Mouse (Mus musculus): Measurements from ENCODE around the gene Pbx1.

The Pbx1 gene

DNA sequence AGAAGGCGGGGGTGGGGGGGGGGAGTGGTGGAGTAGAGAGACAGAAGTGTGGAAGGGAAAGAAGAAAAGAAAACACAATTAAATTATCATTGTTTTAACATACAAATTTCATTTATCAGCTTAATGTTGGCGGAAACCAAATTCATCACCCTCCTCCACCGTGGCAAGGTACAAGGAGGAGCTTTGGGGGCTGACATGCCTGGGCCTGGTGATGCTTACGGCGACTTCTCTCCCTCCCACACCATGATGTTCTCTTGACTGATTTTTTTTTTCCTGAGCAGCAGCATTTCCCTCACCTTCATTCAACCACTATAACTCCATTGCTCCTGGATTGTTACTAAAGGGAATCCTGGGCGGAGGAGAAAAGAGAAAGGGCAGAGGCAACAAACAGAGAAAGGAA is 89.8 kb downstream of the Pbx1 start:
- no peak for DNase-seq (ENCODE audit: low spot score)

DNA sequence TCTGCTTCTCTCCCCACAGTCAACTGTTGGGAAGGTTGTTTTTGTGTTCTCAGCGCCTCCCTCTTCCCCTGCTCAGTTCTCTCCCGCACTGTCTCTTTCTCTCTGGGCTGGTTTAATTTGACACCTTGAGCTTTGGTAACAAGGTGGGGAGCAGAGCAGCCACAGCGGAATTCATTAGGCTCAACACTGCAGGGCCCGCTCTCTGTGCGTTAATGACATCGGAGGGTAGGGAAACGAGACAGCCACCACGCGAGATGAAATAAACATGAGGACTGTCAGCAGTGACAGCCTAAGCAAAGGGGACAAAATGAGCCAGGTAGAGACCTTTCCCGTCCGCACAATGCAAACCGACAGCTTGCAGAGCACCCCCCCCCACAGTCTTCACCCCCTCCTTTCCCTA is 90.2 kb downstream of the Pbx1 start:
- no peak for DNase-seq (ENCODE audit: low spot score)

DNA sequence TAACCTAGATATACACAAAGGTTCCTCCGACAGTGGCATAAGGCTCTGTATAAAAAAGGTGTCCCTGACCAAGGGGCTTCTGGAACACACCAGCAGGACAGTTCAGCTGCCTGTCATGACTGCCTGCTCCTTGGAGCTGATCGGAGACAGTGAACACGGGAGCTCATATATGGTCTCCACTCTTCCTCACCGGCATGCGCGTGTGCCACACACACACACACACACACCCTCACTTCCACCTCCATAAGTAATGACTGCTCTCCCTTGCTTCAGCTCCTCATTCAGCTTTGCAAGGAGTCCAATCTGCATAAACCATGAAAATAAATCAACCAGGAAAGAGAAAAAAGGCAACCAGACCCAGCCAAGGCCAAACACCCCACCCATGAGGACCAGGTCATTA is 90.7 kb downstream of the Pbx1 start:
- DNase-seq (ENCODE audit: low spot score): no peak

DNA sequence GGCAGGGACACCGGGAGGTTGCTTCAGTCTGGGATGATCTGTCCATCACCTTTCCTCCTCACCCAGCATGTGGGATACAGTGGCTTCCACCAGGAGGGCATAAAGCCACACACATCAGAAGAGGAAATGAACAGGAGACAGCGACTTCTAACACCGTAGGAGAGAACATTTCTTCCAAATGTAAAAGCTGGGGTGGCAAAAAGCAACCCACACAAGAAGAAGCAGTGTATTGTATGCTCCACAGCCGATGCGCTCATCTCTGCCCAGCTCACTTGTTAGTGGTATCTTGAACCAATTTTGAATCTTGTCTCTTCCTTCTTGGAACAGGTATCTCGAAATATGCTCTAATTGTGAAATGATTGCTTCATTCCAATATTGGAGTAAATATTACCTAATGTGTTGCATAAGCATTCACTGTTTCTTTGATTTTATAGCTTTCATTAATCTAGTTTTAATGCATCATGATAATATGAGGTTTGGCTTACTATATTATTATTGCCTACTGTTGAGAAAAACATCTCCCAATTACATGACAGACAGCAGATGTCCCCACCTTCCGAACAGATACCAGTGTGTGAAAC is 95.7 kb downstream of the Pbx1 start:
- no peak for DNase-seq (ENCODE audit: low spot score)

DNA sequence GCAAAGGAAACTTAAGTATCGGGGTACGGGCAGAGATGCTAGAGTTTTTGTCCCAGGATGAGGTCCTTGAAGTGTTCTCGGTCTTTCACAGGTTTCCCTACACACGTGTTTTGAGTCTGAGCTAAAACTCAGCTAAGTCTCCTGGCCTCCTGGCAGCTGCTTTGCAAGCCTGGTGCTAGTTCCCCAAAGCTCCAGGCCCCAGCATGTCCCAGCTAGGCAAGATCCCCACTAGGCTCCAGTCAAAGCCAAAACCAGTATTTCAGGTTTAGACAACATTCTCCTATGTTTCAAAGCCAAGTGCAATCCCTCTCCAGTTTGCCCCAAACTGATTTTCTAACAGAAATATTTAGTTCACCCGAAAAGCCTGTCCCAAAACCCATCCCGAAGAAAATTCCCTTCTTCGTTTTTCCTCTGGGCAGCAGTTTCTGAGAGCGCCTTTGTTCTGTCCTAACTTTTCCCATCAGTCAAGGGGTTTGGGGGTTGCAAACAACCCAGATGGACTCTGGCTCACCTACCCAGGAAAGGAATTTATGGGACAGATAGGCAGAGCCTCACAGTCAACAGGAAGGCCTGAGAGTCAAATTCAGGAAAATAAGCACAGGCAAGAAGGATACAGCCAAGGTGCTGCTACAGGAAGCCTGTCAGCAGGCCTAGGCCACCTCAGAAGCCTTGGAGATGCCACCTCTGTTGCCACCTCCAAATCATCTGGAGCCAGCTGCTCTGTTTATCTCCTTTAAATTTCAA is 97.1 kb downstream of the Pbx1 start:
- DNase-seq (ENCODE audit: low spot score): no peak

DNA sequence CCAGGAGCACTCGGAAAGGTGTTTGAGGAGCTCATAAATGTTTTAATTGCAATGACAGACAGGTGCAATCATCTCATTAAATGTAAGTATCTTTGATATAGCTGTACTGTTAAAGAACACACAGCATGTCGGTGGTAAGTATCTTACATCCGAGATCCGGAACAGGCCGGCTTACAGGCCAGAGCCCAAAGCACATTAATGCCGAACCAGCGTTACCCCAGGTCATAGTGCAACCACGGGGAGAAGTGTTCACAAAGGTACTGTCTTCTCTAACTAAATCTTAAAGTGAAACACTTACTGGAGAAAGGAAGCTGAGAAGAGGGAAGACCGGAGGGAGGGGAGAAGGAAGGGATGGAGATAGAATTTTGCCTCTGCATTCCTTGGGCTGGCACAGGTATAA is 100.0 kb downstream of the Pbx1 start:
- DNase-seq (ENCODE audit: low spot score): no peak

DNA sequence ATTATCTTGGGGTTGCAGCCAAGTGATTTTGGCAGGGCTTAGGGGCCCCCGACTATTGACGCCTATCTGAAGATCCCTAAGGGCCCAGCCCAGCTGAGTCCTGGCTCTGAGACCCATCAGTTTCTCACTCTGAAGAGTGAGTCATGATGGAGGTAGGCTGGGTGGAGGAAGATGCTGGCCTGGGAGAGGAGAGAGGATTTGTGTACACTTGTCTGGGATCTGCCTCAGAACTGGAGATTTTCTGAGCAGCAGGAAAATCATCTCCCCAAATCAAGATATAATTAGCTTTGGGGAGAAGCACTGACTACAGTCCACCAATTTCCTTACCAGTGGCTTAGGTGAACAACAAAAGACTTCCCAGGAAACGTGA is 103.8 kb downstream of the Pbx1 start:
- no peak for DNase-seq (ENCODE audit: low spot score)

DNA sequence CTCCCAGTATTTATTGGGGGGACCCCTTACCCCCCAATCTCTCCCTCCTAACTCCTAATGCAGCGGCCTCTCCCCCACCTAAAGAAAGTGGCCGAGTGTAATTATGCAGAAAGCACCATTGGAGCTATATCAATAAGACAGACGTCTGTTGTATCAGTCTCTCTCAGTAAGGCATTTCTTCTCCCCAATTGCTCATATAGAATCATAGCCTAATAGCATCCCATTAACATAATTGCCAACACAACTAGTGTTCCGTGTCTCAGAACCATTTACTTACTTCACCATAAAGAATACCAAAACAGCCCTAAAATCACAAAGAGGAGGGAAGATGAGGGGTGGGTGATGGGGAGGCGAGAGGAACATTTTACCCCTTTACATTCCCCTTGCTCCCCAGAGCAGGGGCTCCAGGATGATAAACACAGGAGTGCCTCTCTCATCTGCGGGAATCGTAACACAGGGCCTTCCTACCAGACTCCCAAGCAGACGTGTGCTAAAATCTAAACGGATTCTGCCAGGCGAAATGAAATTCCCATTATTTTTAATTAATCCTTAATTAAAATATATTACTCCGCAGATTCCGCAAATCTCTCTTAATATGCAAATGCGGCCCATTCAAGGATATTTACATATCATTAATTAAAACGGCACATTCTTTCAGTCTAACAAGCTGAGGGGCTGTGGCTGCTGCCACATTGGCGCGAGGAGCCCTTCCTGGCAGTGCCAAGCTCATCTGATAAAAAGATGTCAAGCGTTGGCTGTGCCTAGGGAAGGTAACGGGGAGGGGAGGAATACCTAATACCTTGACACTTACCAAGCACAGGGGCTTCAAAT is 104.5 kb downstream of the Pbx1 start:
- no peak for DNase-seq (ENCODE audit: low spot score)

DNA sequence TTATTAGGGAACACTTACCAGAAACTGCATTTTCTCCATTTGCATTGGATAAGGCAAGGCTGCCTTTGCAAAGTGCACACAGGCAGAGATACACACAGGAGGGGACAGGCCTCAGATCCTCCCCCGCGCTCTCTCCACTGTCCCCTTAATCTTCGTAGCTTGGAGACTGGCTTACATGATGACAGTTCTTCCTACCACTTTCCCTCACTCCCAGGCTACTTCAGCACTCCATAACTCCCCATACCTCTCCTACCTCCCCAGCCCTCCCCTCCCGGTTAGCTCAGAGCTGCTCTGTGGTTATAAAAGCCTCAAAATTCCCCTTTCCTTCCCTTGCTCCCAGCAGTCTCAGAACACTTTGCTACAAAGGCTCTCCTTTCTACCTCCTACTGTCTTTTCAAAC is 106.3 kb downstream of the Pbx1 start:
- no peak for DNase-seq (ENCODE audit: low spot score)

DNA sequence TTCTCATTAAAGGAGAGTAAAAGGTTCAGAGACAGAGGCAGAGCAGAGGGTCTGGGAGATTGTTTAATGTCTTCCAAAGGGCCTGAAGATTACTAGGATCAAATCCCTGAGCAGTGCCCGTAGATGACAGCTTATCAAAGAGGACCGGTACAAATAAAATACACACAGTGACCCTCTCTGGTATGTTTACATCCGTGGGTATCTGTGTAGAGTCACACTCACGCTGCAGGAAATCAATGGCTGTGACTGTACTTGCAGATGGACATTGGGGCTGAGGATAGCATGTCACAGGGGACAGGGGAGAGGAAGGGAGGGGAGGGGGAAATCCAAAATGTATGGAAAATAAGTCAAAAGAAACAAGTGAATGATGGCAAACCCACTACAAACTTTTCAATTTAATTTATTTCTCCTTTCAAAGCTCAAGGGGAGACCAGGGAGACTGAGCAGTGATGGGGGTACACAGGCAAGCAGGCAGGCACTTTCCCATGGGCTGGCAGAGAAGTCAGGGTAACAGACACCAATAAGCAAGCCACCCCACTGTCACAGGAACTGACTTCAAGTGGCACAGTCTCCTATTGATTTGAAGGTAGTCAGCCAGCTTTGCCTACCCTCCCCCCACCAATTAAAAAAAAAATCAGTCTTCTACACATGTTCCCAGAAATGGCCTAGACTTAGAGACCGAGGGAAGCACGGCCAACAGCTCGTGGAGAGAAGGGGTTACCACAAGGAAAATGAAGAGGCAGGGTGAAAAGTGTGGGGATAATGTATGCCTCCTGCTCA is 107.6 kb downstream of the Pbx1 start:
- no peak for DNase-seq (ENCODE audit: low spot score)

DNA sequence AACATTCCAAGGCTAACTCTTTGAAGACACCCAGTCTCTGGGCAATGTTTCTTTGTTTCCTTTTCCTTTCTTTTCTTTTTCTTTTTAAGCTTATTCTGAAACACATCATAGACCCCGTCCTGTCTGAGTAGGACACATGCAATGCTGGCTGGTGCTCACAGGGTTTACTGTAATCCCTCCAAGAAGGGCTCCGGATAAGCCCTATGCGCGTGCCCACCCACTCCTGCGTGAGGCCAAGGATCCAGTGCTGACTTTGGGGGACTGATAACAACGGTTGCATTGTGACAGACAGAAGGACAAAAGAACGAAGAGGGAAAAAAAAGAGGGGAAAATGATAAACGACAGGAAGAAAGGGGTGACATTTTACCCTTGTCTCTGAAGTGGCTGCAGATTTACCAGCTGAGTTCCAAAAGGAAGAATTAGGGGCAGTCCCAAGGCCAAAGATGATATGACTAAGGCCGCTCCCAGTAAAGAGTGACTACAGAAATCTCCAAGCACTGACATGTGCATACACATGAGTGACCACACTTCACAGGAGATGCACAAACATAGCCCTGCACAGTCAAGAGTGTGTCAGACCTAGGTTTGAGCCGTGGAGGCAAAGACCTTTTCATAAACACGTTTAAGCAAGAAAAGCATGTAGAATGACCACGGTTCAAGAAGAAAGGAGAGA is 108.5 kb downstream of the Pbx1 start:
- no peak for DNase-seq (ENCODE audit: low spot score)

DNA sequence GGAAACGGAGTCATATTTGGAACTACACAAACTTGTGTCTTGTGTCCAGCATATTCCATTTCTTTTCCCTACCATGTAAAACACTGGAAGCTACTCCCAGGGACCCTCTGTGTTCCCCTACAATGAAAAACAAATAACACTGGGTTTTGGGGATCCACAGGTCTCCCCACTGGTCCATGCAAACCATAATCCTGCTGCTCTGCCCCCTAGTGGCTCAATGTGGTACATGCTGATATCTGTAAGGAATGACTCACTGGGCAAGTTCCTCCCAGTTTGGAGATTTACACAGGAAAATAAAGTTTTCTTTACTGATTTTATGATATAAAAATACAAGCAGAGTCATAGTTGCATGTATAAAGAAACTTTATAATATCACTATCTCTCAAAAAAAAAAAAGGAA is 109.2 kb downstream of the Pbx1 start:
- DNase-seq (ENCODE audit: low spot score): no peak

DNA sequence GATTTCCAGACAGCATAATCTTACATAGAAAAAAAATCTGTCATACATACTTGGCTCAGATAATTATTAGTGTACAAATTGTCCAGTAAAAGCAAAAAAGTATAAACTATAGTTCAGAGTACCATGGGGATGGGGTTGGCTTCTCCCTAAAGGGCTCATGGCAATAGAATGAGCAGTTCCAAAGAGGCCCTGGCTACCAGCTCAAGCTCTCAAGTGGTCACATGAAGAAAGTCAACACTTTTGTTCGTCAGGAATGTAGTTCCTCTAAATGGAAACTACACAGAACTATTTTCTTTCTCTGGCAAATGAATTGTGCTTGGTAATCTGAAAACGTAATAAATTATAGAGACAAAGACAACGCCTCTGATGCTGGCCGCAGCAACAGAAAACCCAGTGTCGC is 112.4 kb downstream of the Pbx1 start:
- no peak for DNase-seq (ENCODE audit: low spot score)

DNA sequence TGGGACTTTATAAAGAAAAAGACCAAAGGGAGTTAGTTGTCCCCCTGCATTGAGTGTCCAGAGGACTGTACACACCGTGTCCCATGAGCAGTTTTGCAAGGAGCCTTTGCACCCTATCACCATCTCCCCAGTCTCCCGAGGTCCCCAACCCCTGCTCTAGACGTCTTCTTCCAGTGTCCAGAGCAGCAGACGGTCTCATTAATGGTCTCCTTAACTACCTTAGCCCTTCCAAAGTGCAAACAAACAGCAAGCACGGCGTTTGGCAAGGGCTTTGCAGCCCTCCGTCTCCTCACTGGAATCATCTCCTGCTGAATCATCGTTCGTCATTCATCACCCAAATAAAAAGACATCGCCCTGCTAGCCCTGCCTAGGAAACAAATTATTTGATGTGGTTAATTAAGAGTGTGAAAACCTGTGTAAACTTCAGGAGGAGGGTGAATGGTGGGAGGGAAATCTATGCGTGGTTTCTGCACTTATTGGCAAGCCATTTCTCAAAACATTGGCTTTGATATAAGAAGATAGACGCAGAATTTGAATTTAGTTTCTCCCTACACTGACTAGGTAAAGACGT is 113.1 kb downstream of the Pbx1 start:
- no peak for DNase-seq (ENCODE audit: low spot score)

DNA sequence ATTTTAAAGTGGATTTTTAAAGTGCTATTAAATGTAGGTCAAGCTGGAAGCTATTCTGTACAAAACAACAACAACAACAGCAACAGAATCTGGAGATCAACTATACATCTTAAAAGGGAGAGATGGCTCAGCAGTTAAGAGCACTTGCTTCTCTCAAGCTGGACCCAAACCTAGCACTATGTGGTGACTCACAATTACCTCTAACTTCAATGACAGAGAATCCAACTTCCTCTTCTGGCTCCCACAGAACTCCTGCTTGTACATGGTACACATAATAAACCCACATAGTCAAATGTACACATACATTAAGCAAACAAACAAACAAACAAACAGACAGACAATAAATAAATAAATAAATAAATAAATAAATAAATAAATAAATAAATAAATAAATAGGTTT is 118.3 kb downstream of the Pbx1 start:
- DNase-seq (ENCODE audit: low spot score): no peak

DNA sequence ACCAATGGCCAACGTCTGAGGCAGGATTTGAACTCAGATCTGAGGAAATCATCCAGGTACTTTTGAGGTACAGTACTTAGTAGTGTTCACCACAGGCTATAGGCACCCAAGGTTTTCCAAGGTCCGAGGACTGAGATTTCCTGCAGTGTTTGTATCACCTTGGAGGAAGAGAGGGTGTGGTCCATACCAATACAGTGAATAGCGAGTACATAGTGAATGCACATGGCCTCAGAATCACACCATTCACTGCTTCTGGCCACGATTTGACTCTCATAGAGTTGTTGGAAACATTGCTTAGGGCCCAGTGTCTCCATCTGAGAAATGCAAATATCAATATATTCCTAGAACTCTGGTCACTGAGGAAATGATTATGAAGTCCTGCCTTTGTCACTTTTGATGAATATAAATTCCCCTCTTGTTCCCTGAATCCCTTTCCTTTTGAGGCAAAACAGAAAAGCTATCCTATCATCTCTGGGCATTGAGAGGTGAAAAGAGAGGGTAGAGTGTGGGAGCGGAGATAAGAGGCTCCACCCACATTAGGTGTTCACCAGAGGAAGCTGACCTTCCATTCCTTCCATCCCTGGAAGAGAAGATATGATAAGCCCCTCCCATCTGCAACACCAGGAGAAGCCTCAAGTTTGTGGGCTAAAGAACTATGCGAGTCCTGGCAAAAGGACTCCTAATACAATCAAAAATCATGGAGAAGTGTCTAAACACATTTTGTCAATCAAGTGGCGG is 119.2 kb downstream of the Pbx1 start:
- no peak for DNase-seq (ENCODE audit: low spot score)

DNA sequence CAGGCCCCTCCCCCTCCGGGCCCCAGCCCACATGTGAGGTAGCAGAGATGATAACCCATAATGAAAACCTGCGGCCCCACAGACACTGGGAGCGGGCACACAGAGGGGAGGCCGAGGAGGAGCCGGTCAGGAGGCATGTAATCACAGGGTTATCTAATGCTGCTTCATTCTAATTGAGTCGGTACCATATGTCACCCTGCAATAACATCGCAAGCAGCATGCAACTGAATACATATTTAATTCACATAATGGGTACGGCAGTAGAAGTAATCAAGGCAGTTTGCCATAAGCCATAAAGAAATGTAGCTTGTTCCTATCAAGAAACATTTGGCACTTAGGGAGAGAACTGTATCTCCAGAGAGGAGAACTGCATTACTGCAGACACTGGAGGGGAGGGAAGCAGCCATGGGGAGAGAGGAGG is 123.0 kb downstream of the Pbx1 start:
- DNase-seq (ENCODE audit: low spot score): no peak

DNA sequence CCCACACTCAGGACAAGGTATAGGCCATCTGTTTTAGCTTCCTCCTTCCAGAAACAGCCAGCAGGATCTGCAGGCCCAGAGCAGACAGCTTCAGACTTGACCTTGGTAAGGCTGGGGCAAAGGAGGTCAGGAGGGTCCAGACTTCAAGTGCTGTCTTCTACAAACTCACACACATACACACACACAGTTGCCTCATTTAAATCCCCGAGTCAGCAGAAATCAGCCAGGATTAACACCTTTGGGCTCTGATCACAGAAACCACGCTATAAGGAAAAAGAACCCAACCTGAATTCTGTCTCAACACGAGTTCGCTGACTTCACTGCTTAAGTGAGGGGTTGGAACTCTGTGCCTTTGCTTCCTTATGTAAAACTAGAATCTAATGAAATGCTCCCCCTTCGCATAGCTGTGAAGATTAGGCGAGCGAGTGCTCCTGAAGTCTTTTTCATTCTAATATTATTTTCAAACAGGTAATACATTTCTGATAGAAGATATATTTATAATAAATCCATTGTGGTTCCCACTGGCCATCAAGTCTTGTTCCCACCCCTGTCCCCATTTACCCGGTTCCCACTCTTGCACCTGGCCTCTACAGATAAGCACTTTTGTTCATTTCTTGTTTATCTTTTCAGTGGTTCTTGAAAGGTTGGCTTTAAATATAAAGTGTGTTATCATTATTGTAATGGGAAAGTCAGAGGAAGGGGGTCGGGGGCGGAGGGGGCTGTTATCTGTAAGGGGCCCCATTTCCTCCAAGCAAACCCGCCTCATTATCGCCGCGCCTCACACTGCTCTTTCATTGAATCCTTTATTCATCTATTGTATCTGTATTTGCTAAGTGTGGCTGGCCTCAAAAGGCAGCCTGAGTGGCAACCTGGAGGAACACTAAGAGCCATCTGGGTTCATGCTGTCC is 124.5 kb downstream of the Pbx1 start:
- DNase-seq (ENCODE audit: low spot score): no peak

DNA sequence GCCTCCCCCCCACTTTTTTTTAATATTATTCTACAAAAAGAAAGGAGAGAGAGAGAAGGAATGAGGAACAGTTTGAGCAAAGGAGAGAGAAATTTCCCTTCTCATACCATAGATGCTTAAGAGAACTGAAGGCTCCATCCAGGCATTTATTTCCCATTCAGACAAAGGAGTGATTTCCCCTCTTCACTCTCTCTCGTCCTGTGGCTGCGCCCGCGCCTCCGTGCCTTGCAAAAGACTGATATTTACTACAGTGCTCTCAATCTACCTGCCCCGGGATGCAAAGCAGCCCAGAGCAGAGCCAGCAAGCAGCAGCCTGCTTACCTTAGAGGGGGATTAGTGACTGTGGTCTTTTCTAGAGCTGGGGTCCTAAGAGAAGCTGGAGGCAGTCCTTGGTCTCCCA is 131.6 kb downstream of the Pbx1 start:
- no peak for DNase-seq (ENCODE audit: low spot score)

DNA sequence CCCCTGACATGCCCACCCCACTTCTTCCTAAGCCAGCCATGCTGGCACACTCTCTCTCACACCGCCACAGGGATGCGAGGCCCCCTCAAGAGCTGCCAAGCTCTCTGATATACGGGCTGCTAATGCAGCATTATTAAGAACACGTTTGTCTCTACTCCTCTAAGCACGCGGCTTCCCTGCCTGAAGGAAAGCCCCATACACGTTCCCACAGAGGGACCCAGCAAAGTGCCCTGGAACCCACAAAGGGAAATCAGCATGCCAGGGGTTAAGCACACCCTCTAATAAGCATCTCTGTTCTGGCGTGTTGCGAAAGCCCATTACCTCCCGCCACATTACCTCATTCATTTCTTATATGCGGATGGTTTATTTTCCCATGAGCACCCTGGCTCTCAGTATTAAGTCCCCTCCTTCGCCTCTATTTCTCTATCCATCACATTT is 132.1 kb downstream of the Pbx1 start:
- no peak for DNase-seq (ENCODE audit: low spot score)

Measured in left cerebral cortex, adult 11 months (tissue).